Mouse (Mus musculus) small intestine, adult 2 months (tissue): Measurements from ENCODE around the gene 1810055G02Rik.
A peak's percentile ranks its signal among the peaks of the same experiment; 100 is the strongest.

Experiments
- CTCF ChIP-seq: fragments of 200-500 bp; IDR thresholded peaks from 2 replicates; pipeline ENCODE4 v1.5.1; 2012; ENCODE audit warnings: low read depth, mild to moderate bottlenecking, control low read depth, inconsistent platforms, low read length, moderate library complexity, mixed read lengths; ENCODE audit not compliant: insufficient replicate concordance, insufficient read length; ENCODE audit errors: extremely low read depth
- POLR2A ChIP-seq: fragments of 200-500 bp; IDR thresholded peaks from 2 replicates; pipeline ENCODE4 v1.6.1; 2012; ENCODE audit warnings: low read depth, mild to moderate bottlenecking, control low read depth, inconsistent platforms, low read length, moderate library complexity

DNA sequence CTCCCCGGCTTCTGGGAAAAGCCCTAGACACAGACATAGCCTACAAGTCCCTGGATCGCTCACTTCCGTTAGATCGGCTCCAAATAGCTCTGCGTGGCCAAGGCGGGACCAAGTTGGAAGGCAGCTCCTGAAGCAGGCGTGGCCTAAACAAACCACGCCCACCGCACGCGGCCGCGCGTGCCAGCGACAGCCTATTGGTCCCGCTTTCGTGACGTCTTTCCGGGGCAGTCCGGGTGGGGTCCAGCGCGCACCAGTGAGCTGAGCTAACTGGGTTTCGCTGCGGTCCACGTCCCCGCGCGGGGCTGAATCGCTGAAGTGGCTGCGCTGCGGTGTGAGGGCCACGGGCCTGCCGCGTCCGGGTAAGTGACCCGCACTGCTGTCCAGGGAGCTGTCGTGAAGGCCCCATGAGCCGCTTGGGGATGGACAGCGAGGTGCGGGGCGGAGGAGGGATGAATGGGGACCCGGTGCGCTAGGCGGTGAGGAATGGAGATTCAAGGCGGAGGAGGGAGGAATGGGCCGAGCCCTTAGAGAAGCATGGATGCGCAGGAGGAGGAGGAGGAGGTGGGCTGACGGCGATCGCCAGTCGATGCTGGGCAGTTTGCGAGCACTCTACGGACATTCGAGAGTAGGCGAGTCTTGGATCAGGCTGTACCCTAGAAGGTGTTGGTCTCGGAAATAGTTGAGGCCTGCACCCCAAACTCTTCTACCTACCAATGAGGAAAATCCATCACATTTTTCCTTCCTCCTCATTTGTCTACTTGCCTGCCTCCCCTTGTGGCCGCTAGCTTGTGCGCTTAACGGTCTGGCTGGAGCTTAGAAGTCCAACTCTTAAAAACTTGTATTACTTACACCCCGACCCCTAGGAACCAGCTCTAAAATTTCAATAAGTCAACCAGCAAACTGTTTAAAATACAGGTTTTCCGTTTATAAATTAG lies at the start of gene 1810055G02Rik:
- TF ChIP-seq CTCF, result no peak
- TF ChIP-seq POLR2A, result peak; percentile 84
